Mouse (Mus musculus): ENCODE results near the gene Stk40. TPM values are rescaled to one million over a fixed set of nuclear protein-coding genes. Genes with fewer than 3 reads are reported as not detected.

Stk40 gene
- total and polyA plus RNA-seq, 3 experiments, result 20.5 to 68.2 (median 41.2) TPM

GRCm38 (mm10) chr4:126118651-126119050 lies 14.9 kb downstream of the Stk40 start:
- Histone ChIP-seq H3K4me1 (ENCODE audit: insufficient read depth, low read depth, low read length) (peaks cover 2% of the 10 kb centered on the region; the same call in 1 of the 2 replicates), H3K27me3 (ENCODE audit: insufficient read depth, low read length) (no peaks in the 10 kb centered on the region), H3K9me3 (replicated peaks) (no peaks in the 10 kb centered on the region), H3K4me3 (ENCODE audit: low read depth, low read length) (no peak overlapping the region), H3K36me3 (replicated peaks) (peaks cover 82% of the 10 kb centered on the region)
- TF ChIP-seq TAL1 (conservative IDR thresholded peaks at IDR 0.05; ENCODE audit: low read depth, low read length) (no peak), GATA2 (IDR thresholded peaks at IDR 0.05; ENCODE audit: borderline replicate concordance, low read depth, low read length) (no peak), POLR2AphosphoS5 (IDR thresholded peaks at IDR 0.05; ENCODE audit: insufficient replicate concordance, low read depth, low read length) (no peak), CTCF (IDR thresholded peaks at IDR 0.05; ENCODE audit: low read depth, low read length) (no peak), GATA1 (IDR thresholded peaks at IDR 0.05; ENCODE audit: borderline replicate concordance, low read length) (no peak)
- no peak for DNase-seq (ENCODE audit: low spot score)
- ATAC-seq (ENCODE audit: extremely low read depth, insufficient number of reproducible peaks, low FRiP score, poor library complexity, severe bottlenecking), result no peak

GRCm38 (mm10) chr4:126119051-126119450 lies 15.3 kb downstream of the Stk40 start:
- Histone ChIP-seq H3K4me3 (ENCODE audit: low read depth, low read length) (no peak overlapping the region), H3K36me3 (replicated peaks) (peaks cover 82% of the 10 kb centered on the region), H3K4me1 (ENCODE audit: insufficient read depth, low read depth, low read length) (peaks cover 2% of the 10 kb centered on the region; the same call in 1 of the 2 replicates), H3K9me3 (replicated peaks) (no peaks in the 10 kb centered on the region), H3K27me3 (ENCODE audit: insufficient read depth, low read length) (no peaks in the 10 kb centered on the region)
- ATAC-seq (ENCODE audit: extremely low read depth, insufficient number of reproducible peaks, low FRiP score, poor library complexity, severe bottlenecking) (no peak), DNase-seq (ENCODE audit: low spot score) (no peak)
- no peak for TF ChIP-seq POLR2AphosphoS5 (IDR thresholded peaks at IDR 0.05; ENCODE audit: insufficient replicate concordance, low read depth, low read length)
- TF ChIP-seq TAL1 (conservative IDR thresholded peaks at IDR 0.05; ENCODE audit: low read depth, low read length), result no peak
- no peak for TF ChIP-seq GATA2 (IDR thresholded peaks at IDR 0.05; ENCODE audit: borderline replicate concordance, low read depth, low read length)
- no peak for TF ChIP-seq CTCF (IDR thresholded peaks at IDR 0.05; ENCODE audit: low read depth, low read length)

DNA sequence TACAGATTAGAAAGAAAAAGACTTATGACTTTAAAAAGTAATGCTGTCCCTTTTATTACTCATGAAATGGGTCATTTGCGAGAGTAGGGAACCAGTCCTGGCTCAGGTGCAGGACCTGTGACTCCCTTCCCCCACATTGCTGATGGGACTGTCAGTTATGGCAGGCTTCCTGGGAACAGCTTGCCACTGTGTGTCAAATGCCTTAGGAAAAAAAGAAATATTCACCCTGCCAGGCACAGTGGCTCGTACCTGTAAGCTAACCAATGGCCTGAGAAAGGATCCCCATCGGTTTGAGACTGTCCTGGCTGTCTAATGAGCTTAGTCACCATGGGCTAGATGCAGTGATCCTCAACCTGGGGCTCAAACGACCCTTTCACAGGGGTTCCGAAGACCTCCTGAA lies 16.3 kb downstream of the Stk40 start:
- no peak for DNase-seq (ENCODE audit: low spot score)
- TF ChIP-seq CTCF (IDR thresholded peaks at IDR 0.05; ENCODE audit: low read depth, low read length) (no peak), POLR2AphosphoS5 (IDR thresholded peaks at IDR 0.05; ENCODE audit: insufficient replicate concordance, low read depth, low read length) (no peak), GATA2 (IDR thresholded peaks at IDR 0.05; ENCODE audit: borderline replicate concordance, low read depth, low read length) (no peak), GATA1 (IDR thresholded peaks at IDR 0.05; ENCODE audit: borderline replicate concordance, low read length) (no peak), TAL1 (conservative IDR thresholded peaks at IDR 0.05; ENCODE audit: low read depth, low read length) (no peak)
- Histone ChIP-seq H3K4me3 (ENCODE audit: low read depth, low read length) (no peak overlapping the region), H3K36me3 (replicated peaks) (peaks cover 83% of the 10 kb centered on the region), H3K27me3 (ENCODE audit: insufficient read depth, low read length) (no peaks in the 10 kb centered on the region), H3K4me1 (ENCODE audit: insufficient read depth, low read depth, low read length) (peaks cover 2% of the 10 kb centered on the region; the same call in 1 of the 2 replicates), H3K9me3 (replicated peaks) (no peaks in the 10 kb centered on the region)
- no peak for ATAC-seq (ENCODE audit: extremely low read depth, insufficient number of reproducible peaks, low FRiP score, poor library complexity, severe bottlenecking)

GRCm38 (mm10) chr4:126120506-126120905 lies 16.7 kb downstream of the Stk40 start:
- no peaks in the 10 kb centered on the region for H3K9me3 ChIP-seq (replicated peaks)
- H3K27me3 ChIP-seq (ENCODE audit: insufficient read depth, low read length), result no peaks in the 10 kb centered on the region
- ATAC-seq (ENCODE audit: extremely low read depth, insufficient number of reproducible peaks, low FRiP score, poor library complexity, severe bottlenecking) (no peak), DNase-seq (ENCODE audit: low spot score) (no peak)
- H3K4me3 ChIP-seq (ENCODE audit: low read depth, low read length), result no peak overlapping the region
- H3K36me3 ChIP-seq (replicated peaks), result peaks cover 83% of the 10 kb centered on the region
- TF ChIP-seq GATA1 (IDR thresholded peaks at IDR 0.05; ENCODE audit: borderline replicate concordance, low read length), result no peak
- TF ChIP-seq TAL1 (conservative IDR thresholded peaks at IDR 0.05; ENCODE audit: low read depth, low read length), result no peak
- no peak for TF ChIP-seq GATA2 (IDR thresholded peaks at IDR 0.05; ENCODE audit: borderline replicate concordance, low read depth, low read length)
- TF ChIP-seq CTCF (IDR thresholded peaks at IDR 0.05; ENCODE audit: low read depth, low read length), result no peak
- no peak for TF ChIP-seq POLR2AphosphoS5 (IDR thresholded peaks at IDR 0.05; ENCODE audit: insufficient replicate concordance, low read depth, low read length)
- peaks cover 2% of the 10 kb centered on the region; the same call in 1 of the 2 replicates for H3K4me1 ChIP-seq (ENCODE audit: insufficient read depth, low read depth, low read length)

- no peak overlapping the region for H3K4me3 ChIP-seq (ENCODE audit: low read depth, low read length)
- H3K9me3 ChIP-seq (replicated peaks), result no peaks in the 10 kb centered on the region
- DNase-seq (ENCODE audit: low spot score), result no peak
- H3K27me3 ChIP-seq (ENCODE audit: insufficient read depth, low read length), result no peaks in the 10 kb centered on the region
- TF ChIP-seq CTCF (IDR thresholded peaks at IDR 0.05; ENCODE audit: low read depth, low read length) (no peak), TAL1 (conservative IDR thresholded peaks at IDR 0.05; ENCODE audit: low read depth, low read length) (no peak), POLR2AphosphoS5 (IDR thresholded peaks at IDR 0.05; ENCODE audit: insufficient replicate concordance, low read depth, low read length) (no peak), GATA1 (IDR thresholded peaks at IDR 0.05; ENCODE audit: borderline replicate concordance, low read length) (no peak), GATA2 (IDR thresholded peaks at IDR 0.05; ENCODE audit: borderline replicate concordance, low read depth, low read length) (no peak)
- H3K36me3 ChIP-seq (replicated peaks), result peaks cover 81% of the 10 kb centered on the region
- no peaks in the 10 kb centered on the region for H3K4me1 ChIP-seq (ENCODE audit: insufficient read depth, low read depth, low read length)
- ATAC-seq (ENCODE audit: extremely low read depth, insufficient number of reproducible peaks, low FRiP score, poor library complexity, severe bottlenecking), result no peak
Observed at GRCm38 (mm10) chr4:126123309-126124040, 19.7 kb downstream of the Stk40 start.

DNA sequence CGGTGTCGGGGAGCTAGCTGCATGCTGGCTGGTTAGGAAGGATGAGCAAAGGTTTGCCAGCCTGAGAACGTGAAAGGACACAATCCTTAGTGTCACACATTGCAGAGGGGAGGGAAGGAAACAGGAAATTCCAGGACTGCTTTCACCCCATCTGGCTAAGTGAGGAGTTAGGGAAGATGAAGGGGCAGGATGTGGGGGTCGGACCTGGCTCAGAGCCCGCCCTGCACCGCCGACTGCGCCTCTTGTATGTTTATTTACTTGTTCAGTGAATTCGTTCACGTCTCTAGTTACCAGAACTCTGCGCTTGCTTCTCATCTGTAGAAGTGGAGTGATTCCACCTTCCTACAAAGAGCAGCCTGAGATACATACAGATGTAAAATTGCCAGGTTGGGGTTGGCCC lies 26.7 kb downstream of the Stk40 start:
- Histone ChIP-seq H3K4me3 (ENCODE audit: low read depth, low read length) (no peak overlapping the region; the same call in 1 of the 2 replicates), H3K4me1 (ENCODE audit: insufficient read depth, low read depth, low read length) (peaks cover 12% of the 10 kb centered on the region), H3K36me3 (replicated peaks) (peaks cover 94% of the 10 kb centered on the region), H3K9me3 (replicated peaks) (no peaks in the 10 kb centered on the region), H3K27me3 (ENCODE audit: insufficient read depth, low read length) (no peaks in the 10 kb centered on the region)
- no peak for ATAC-seq (ENCODE audit: extremely low read depth, insufficient number of reproducible peaks, low FRiP score, poor library complexity, severe bottlenecking)
- TF ChIP-seq GATA1 (IDR thresholded peaks at IDR 0.05; ENCODE audit: borderline replicate concordance, low read length) (no peak), POLR2AphosphoS5 (IDR thresholded peaks at IDR 0.05; ENCODE audit: insufficient replicate concordance, low read depth, low read length) (no peak), CTCF (IDR thresholded peaks at IDR 0.05; ENCODE audit: low read depth, low read length) (no peak), TAL1 (conservative IDR thresholded peaks at IDR 0.05; ENCODE audit: low read depth, low read length) (no peak), GATA2 (IDR thresholded peaks at IDR 0.05; ENCODE audit: borderline replicate concordance, low read depth, low read length) (no peak)
- DNase-seq (ENCODE audit: low spot score), result no peak

Data from G1E (cell line).